In genomic region chr8:26848098-26848772, GRCm38 (mm10) we compare ENCODE assay signal across 10 mouse cellular contexts.
DNase-seq lines count a peak whose midpoint lies in the region; ATAC-seq and TF ChIP-seq lines count a peak whose summit lies in the region.
"Had no signal": no experiment of that assay in that cellular context is flagged by ENCODE, and none has a peak within 500 bp of the region (broad histone marks: within the 10 kb centered on the region; RNA-seq: fewer than 3 reads in every experiment).

No protein-coding gene starts in this region.

- no peaks in the 10 kb centered on the region for H3K9me3 ChIP-seq in heart, embryonic 12.5 days (replicated peaks)
- H3K9me3 ChIP-seq in embryonic facial prominence, embryonic 14.5 days (ENCODE audit: control insufficient read depth, low read length), result no peaks in the 10 kb centered on the region

- no peak for ATAC-seq in heart, embryonic 12.5 days (ENCODE audit: insufficient number of reproducible peaks, low FRiP score)
- ATAC-seq in embryonic facial prominence, embryonic 14.5 days (ENCODE audit: low read depth), result peak; percentile 80
- no peak for ATAC-seq in erythroid progenitor cell, adult 5-6 weeks (replicated peaks; ENCODE audit: low FRiP score, poor library complexity, severe bottlenecking)

- TF ChIP-seq CTCF in heart, adult 2 months (IDR thresholded peaks at IDR 0.05), result no peak
- no peak for TF ChIP-seq CTCF in kidney, adult 2 months (conservative IDR thresholded peaks at IDR 0.05; ENCODE audit: insufficient read depth, insufficient read length, low read depth, low read length)

- H3K4me1 ChIP-seq in heart, adult 2 months (ENCODE audit: control insufficient read depth, insufficient read depth, low read length), result peaks cover 7% of the 10 kb centered on the region
- H3K4me1 ChIP-seq in heart, embryonic 12.5 days (replicated peaks), result peaks cover 16% of the 10 kb centered on the region
- H3K4me1 ChIP-seq in embryonic facial prominence, embryonic 14.5 days (ENCODE audit: control insufficient read depth, insufficient read depth, low read length), result peaks cover 46% of the 10 kb centered on the region
- H3K4me1 ChIP-seq in kidney, adult 2 months (ENCODE audit: control insufficient read depth, insufficient read depth, low read length), result no peaks in the 10 kb centered on the region

- no peaks in the 10 kb centered on the region for H3K27me3 ChIP-seq in heart, adult 2 months (ENCODE audit: control insufficient read depth, insufficient read depth, low read length)
- H3K27me3 ChIP-seq in heart, embryonic 12.5 days (replicated peaks), result peaks cover 10% of the 10 kb centered on the region; the same call in 1 of the 2 replicates
- no peaks in the 10 kb centered on the region for H3K27me3 ChIP-seq in embryonic facial prominence, embryonic 14.5 days (replicated peaks; ENCODE audit: control insufficient read depth, insufficient read depth, low read length)
- no peaks in the 10 kb centered on the region for H3K27me3 ChIP-seq in kidney, adult 2 months (replicated peaks; ENCODE audit: control insufficient read depth, insufficient read depth, low read length)

- peak overlapping the region; percentile 69 for H3K27ac ChIP-seq in heart, adult 2 months
- no peak overlapping the region for H3K27ac ChIP-seq in heart, embryonic 12.5 days (ENCODE audit: poor library complexity, severe bottlenecking)
- H3K27ac ChIP-seq in embryonic facial prominence, embryonic 14.5 days (replicated peaks; ENCODE audit: low read depth, low read length), result peak overlapping the region; percentile 87
- H3K27ac ChIP-seq in kidney, adult 2 months (ENCODE audit: insufficient read depth, low read depth, low read length), result no peak overlapping the region
- H3K27ac ChIP-seq: macrophage had no signal

- H3K9ac ChIP-seq in heart, adult 2 months (ENCODE audit: low read depth, low read length), result no peak overlapping the region
- no peak overlapping the region for H3K9ac ChIP-seq in heart, embryonic 12.5 days
- no peak overlapping the region for H3K9ac ChIP-seq in embryonic facial prominence, embryonic 14.5 days (ENCODE audit: low read depth, low read length)

- H3K4me2 ChIP-seq in heart, embryonic 12.5 days, result no peak overlapping the region
- H3K4me2 ChIP-seq in embryonic facial prominence, embryonic 14.5 days (ENCODE audit: low read depth, low read length), result peak overlapping the region; percentile 23; the same call in 1 of the 2 replicates

- DNase-seq in heart, adult 2 months, result peak; percentile 28 to 47
- DNase-seq in embryonic facial prominence, embryonic 14.5 days (ENCODE audit: low spot score), result peak; percentile 93
- DNase-seq in kidney, adult 2 months, result peak; percentile 40
- DNase-seq in mesoderm, embryonic 11.5 days (ENCODE audit: low read depth, low spot score), result peak; percentile 72
- DNase-seq in testis, postnatal 10 days (ENCODE audit: low spot score), result no peak
- no peak for DNase-seq in spleen, adult 12 weeks (ENCODE audit: low spot score)
- DNase-seq: cerebellum, postnatal 36 days had no signal

- TF ChIP-seq POLR2A in heart, adult 2 months (IDR thresholded peaks at IDR 0.05; ENCODE audit: insufficient read depth, low read depth, low read length), result no peak
- no peak for TF ChIP-seq POLR2A in kidney, adult 2 months (IDR thresholded peaks at IDR 0.05; ENCODE audit: low read depth, low read length)

- H3K36me3 ChIP-seq in heart, adult 2 months (ENCODE audit: control insufficient read depth, insufficient read depth, low read length), result peaks cover 3% of the 10 kb centered on the region; the same call in 1 of the 2 replicates
- no peaks in the 10 kb centered on the region for H3K36me3 ChIP-seq in heart, embryonic 12.5 days
- H3K36me3 ChIP-seq in embryonic facial prominence, embryonic 14.5 days (ENCODE audit: control insufficient read depth, insufficient read depth, low read length), result no peaks in the 10 kb centered on the region
- H3K36me3 ChIP-seq in kidney, adult 2 months (ENCODE audit: control insufficient read depth, insufficient read depth, low read length), result no peaks in the 10 kb centered on the region

- 71% methylated on average over 17 of the region's 17 CpGs for WGBS in heart, adult 2 months
- 71% methylated on average over 17 of the region's 17 CpGs for WGBS in heart, embryonic 12.5 days
- WGBS in embryonic facial prominence, embryonic 14.5 days, result 26% methylated on average over 16 of the region's 17 CpGs
- 47% methylated on average over 17 of the region's 17 CpGs for WGBS in kidney, adult 2 months

- H3K4me3 ChIP-seq in heart, adult 2 months, result no peak overlapping the region
- H3K4me3 ChIP-seq in heart, embryonic 12.5 days, result no peak overlapping the region
- no peak overlapping the region for H3K4me3 ChIP-seq in embryonic facial prominence, embryonic 14.5 days (ENCODE audit: low read depth, low read length)
- no peak overlapping the region for H3K4me3 ChIP-seq in kidney, adult 2 months (ENCODE audit: insufficient read depth, low read depth, low read length)

- H3K79me2 ChIP-seq in heart, adult 2 months (replicated peaks; ENCODE audit: control insufficient read depth, insufficient read depth, low read length), result no peaks in the 10 kb centered on the region

- TF ChIP-seq EP300 in heart, adult 2 months (IDR thresholded peaks at IDR 0.05; ENCODE audit: insufficient read depth, low read depth, low read length), result no peak

- intact Hi-C loops in heart, adult 2 months (cut with DNase I), result loop anchor here (5.0 kb wide), 1 partner anchor 44 kb away; no protein-coding TSS in a partner anchor

Comparison
In these comparisons a context has a peak if more than half of its experiments do, and no peak if none do; other contexts are left out.
1. H3K27ac ChIP-seq: peak in heart, adult 2 months (single experiment) and embryonic facial prominence, embryonic 14.5 days (single experiment); none in heart, embryonic 12.5 days (single experiment) and kidney, adult 2 months (single experiment).
2. DNase-seq: peak in heart, adult 2 months (2 of 2), embryonic facial prominence, embryonic 14.5 days (single experiment), kidney, adult 2 months (single experiment) and mesoderm, embryonic 11.5 days (single experiment); none in testis, postnatal 10 days (single experiment) and spleen, adult 12 weeks (single experiment).